Mouse (Mus musculus) left cerebral cortex, postnatal 25 days (tissue): Measurements from ENCODE around the gene Mipep. TPM values are rescaled to one million over a fixed set of nuclear protein-coding genes. Genes with fewer than 3 reads are reported as not detected.

Source experiments
- DNase-seq, 2 experiments: peaks; one replicate each; pipeline ENCODE4 v3.0.0; 2022; ENCODE audit warnings: low spot score in 2 of 2, mixed read lengths in 1 of 2
- intact Hi-C: fragments of 180-260 bp; cut with DNase I; formaldehyde crosslinking; loops from one replicate; pipeline ENCODE4 v1.15.1; 2025
- total RNA-seq, 2 experiments: library from RNA; stranded (reverse); gene quantifications; 2 replicates each; pipeline ENCODE4 v1.2.3; 2021

The Mipep gene
- total RNA-seq, 2 experiments from 2014 or later = 24.7 to 25.7 TPM

DNA sequence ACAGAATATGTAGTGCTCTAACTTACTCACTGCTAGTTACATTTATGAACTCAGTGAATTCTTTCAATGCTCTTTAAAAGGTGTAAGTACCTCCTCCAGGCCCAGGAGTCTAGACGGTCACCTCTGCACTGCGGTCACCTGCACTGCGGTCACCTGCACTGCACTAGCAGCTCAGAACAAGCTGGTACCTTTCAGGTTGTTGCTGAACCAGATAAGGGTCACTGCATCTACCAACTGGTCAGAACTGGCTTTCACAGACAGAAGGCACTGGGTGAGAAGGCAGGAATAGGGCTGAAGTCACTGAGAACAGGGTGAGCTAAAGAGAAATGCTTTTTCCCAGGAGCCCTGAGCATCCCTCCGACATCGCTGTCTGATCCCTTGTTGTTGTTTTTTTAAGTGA lies 29.7 kb upstream of the Mipep start:
- intact Hi-C loops = no loop called here
- DNase-seq = no peak

DNA sequence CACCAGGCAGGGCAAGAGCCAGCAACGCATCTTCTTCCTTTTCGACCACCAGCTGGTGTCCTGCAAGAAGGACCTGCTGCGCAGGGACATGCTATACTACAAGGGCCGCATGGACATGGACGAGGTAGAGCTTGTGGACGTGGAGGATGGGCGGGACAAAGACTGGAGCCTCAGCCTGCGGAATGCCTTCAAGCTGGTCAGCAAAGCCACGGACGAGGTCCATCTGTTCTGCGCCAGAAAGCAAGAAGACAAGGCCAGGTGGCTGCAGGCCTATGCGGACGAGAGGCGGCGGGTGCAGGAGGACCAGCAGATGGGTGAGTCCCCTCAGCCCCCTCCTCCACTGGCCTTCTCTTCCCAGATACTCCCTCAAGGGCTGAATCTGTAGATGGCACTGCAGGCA lies 28.1 kb upstream of the Mipep start:
- intact Hi-C loops = no loop called here
- no peak for DNase-seq

- intact Hi-C loops = no loop called here
- DNase-seq = peak in 1 of 2 experiments; percentile 39
Measured at GRCm38 (mm10) chr14:60757265-60757664, 27.1 kb upstream of the Mipep start.

GRCm38 (mm10) chr14:60757722-60758121 lies 26.7 kb upstream of the Mipep start:
- intact Hi-C loops = no loop called here
- no peak for DNase-seq

DNA sequence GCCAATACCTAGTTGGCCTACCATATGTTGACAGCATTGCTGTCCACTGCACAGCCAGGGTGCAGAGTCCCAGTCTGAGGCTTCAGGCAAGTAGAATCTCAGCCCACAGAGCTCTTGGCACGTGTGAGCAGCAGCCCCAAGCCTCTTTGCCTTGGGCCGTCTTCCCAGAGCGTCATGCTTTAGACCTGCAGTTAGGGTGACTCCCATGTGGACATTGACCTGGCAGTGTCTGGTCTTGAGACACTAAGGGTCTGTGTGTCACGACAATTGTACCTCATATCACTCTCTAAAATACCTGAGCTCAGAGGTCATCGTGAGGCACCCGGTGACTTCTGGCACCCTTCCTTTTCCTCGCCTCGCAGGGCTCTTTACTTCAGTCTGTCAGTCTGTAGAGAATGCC lies 25.3 kb upstream of the Mipep start:
- no peak for DNase-seq
- intact Hi-C loops = no loop called here

GRCm38 (mm10) chr14:60761801-60762200 lies 22.6 kb upstream of the Mipep start:
- intact Hi-C loops = no loop called here
- DNase-seq = no peak

GRCm38 (mm10) chr14:60762754-60763153 lies 21.6 kb upstream of the Mipep start:
- intact Hi-C loops = no loop called here
- DNase-seq = no peak

DNA sequence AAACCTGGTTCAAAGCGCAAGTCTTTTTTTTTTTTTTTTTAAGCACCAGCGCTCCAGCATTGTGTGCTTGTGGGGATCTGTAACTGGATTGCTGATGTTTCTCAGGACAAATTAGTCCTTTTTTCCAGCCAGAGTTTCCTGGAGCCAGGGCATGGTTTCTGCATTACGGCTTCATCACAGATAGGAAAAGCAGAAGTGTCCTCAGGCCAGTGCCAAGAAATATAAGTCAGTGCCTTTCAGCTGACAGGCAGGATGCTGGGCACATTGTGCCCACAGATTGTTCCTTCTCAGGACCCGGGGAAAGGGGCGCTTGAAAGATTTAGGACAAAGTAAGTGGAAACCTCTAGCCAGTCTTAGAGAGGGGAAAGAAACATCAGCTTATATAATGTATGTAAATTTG lies 20.6 kb upstream of the Mipep start:
- intact Hi-C loops = no loop called here

GRCm38 (mm10) chr14:60764526-60764925 lies 19.8 kb upstream of the Mipep start:
- DNase-seq = no peak
- intact Hi-C loops = no loop called here

More for the DNA sequence above, 20.6 kb upstream of the Mipep start:
- no peak for DNase-seq

DNA sequence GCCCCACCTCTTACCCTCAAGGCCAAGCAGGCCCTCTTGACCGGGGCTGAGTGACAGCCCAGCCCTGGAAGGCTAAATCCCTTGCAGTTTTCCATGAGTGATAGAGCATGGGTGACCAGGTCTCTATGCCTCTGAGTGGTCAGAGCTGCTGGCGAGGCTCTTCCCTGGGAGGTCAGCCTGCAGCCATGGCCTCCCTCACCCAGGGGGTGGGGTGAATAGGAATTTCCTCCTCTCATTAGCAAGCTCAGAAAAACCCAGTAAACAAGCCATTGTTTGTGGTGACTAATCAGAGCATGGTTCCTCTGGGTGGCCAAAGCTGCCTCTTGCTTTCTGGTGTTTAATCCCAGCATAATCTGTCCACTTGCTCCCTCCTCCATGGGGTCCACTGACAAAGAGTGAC lies 19.3 kb upstream of the Mipep start:
- no peak for DNase-seq
- intact Hi-C loops = loop anchor here (5.0 kb wide), 1 partner anchor 253 kb away; no protein-coding TSS in a partner anchor

DNA sequence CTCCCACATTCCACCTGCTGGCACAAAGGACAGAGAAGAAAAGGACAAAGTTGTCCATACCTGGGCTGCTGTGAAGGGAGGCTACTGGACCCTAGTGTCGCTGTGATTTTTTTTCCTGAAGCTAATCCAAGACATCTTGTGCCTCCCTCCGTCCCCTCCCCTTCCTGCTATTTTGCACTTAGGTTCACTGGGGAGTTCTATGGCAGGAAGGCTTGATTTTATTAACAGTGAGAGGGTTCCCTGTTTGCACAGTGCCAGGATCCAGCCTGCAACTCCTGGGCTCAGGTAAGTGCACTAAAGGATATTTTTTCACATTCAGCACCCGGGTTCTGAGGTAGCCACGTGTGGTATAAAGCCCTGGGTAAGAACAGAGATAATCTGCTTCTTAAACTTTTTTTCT lies 16.5 kb upstream of the Mipep start, which contains the start of gene C1qtnf9:
Gene C1qtnf9 (plus strand): TSS at position 251 of the 400 bp plus-strand sequence.
- DNase-seq = no peak
- intact Hi-C loops = loop anchor here (5.0 kb wide), 1 partner anchor 256 kb away; no protein-coding TSS in a partner anchor

DNA sequence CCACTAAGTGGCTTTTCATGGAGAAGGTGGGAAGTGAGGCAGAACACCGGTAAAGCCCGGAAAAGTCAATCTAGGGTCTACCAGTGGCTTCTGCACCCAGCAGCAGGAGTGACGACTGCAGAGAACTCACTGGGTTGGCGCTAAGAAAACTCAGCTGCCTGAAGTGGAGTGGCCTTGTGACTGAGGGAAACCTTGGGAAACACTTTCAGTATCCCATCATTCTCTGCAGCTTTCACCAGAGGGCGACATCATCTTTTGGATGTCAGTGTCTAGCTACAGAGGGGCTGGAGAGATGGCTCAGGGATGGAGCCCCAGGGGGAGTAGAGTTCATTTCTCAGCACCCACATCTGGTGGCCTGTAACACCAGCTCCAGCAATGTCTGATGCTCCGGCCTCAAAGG lies 15.0 kb upstream of the Mipep start:
- DNase-seq = no peak

GRCm38 (mm10) chr14:60770594-60770993 lies 13.8 kb upstream of the Mipep start:
- no peak for DNase-seq
- intact Hi-C loops = loop anchor here (2.0 kb wide), 1 partner anchor 60 kb away; no protein-coding TSS in a partner anchor

More for the DNA sequence above, 15.0 kb upstream of the Mipep start:
- intact Hi-C loops = loop anchor here (5.0 kb wide), 1 partner anchor 257 kb away; no protein-coding TSS in a partner anchor

GRCm38 (mm10) chr14:60771057-60771456 lies 13.3 kb upstream of the Mipep start:
- intact Hi-C loops = loop anchor here (2.0 kb wide), 1 partner anchor 60 kb away; no protein-coding TSS in a partner anchor
- DNase-seq = peak; percentile 76

- intact Hi-C loops = no loop called here
- DNase-seq = no peak
Measured at GRCm38 (mm10) chr14:60773476-60773875, 10.9 kb upstream of the Mipep start.

DNA sequence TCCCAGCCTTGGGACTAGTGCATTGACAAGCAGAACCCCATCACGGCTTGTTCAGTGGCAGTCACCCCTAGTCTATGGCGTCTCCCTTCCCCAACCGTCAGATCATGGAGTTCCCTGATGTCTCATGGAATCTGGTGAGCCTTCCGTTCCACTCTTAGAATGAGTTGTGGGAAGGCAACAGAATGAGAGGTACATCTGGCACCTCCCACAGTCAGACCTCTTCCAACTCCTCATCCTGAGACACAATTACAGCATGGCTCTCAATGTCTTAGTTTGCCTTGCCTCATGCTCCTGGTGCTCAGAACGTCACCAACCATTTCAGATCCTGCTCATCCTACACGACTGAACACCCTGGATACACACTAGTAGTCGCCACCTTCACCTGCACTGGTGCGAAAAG lies 7.9 kb upstream of the Mipep start:
- intact Hi-C loops = no loop called here
- peak in 1 of 2 experiments; percentile 43 for DNase-seq

DNA sequence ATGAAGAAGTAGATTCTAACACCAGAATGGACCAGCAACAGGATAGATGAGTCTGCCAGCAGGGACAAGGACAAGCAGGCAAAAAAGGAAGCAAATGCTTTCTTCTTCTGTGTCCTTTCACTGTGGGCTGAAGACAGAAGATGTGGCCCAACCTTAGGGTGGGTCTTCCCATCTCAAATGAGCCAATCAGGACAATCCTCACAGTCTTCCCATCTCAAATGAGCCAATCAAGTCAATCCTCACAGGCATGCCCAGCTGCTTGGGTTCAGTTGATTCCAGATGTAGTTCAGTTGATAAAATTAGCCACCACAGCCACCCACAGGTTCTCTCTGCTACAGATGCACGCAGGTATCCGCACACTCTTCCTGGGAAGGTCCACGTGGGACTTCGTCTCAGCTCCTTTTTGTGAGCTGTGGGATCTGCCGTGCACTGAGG lies 6.9 kb upstream of the Mipep start:
- intact Hi-C loops = no loop called here
- DNase-seq = no peak

- intact Hi-C loops = no loop called here
- DNase-seq = no peak
Measured at GRCm38 (mm10) chr14:60779198-60779597, 5.2 kb upstream of the Mipep start.

DNA sequence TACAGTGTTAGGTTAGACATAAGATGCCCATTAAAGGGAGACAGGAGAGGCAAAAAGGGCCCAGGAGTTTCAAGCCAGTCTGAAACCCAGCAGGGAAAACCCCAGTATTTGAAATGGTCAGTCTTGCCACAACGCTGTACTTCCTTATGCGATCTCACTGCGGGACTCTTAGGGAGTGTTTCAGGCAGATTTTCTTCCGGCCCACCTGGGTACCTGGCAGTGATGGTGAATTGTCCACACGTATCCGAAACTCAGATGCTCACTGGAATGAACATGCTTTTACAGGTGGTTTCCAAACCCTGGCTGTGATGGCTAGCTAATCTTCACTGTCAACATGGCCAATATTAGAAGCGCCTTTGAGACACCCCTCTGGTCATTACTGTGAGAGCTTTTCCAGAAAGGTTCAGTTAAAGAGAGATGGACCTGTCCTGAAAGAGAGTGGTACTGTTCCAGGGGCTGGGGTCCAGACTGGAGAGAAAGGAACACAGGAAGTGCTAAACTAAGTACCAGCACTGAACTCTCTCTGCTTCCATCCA lies 2.2 kb upstream of the Mipep start:
- intact Hi-C loops = no loop called here
- DNase-seq = no peak

- intact Hi-C loops = no loop called here
- DNase-seq = no peak
Measured at GRCm38 (mm10) chr14:60783196-60783595, 1.2 kb upstream of the Mipep start.

DNA sequence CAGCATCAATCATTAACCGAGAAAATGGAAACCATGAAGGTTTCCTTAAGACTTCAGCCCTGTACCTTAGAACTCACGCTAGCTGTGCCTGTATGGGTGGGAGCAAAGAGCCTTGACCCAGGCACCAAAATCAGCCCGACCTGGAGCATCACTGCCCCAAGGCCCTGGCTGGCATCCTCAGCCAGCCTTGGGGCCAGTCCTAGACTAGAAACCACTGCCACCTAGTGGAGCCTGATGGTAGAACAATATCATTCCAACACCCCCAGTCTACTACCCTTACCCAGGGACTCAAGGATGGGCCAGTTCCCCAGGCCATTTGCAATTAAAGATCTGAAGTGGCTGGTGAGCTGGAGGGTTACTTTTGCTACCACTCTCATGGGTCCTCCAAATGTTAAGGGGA lies 5.7 kb downstream of the Mipep start:
- intact Hi-C loops = no loop called here
- peak; percentile 42 to 49 for DNase-seq
